Mouse (Mus musculus): Measurements from ENCODE around the gene Rpap3. TPM values are rescaled to one million over a fixed set of nuclear protein-coding genes. Genes with fewer than 3 reads are reported as not detected.

The Rpap3 gene
- total and polyA plus RNA-seq, 3 experiments = 43.1 to 73.7 (median 69.1) TPM

DNA sequence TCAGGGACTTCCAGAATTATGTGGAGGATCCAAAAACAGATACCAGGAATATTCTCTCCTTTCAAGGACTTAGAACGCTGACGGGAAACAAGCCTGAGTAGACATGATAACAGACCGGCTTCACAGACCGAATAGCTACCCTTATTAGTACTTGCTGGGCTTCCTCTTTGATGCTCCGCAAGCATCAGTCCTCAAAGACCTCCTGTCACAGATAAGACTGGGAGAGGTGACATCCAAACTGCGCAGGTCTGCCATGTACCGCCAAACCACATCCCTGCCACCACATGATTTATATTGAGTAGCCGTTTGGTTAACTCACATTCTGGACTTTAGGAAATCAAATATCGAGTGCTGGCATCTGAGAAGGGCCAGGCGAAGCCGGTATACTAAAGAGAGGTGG lies 11.2 kb upstream of the Rpap3 start:
- no peak overlapping the region for H3K9ac ChIP-seq (ENCODE audit: insufficient read depth, low read depth)
- peaks cover 39 to 58% of the 10 kb centered on the region in 2 experiments for H3K4me1 ChIP-seq (ENCODE audit: control insufficient read depth in 1 of 2, insufficient read depth in 2 of 2)
- no peak for TF ChIP-seq ELF1 (IDR thresholded peaks at IDR 0.05; ENCODE audit: low read depth, low read length)
- no peak for TF ChIP-seq CHD1 (IDR thresholded peaks at IDR 0.05; ENCODE audit: low read depth, low read length)
- TF ChIP-seq ZMIZ1 (IDR thresholded peaks at IDR 0.05; ENCODE audit: low read depth, low read length) = no peak
- no peak; the same call in 1 of the 2 replicates for TF ChIP-seq SIN3A (IDR thresholded peaks at IDR 0.05; ENCODE audit: low read length)
- TF ChIP-seq GABPA (IDR thresholded peaks at IDR 0.05; ENCODE audit: insufficient replicate concordance, low read depth, low read length) = no peak
- TF ChIP-seq ZC3H11A (IDR thresholded peaks at IDR 0.05; ENCODE audit: low read depth, low read length) = no peak
- TF ChIP-seq MEF2A (IDR thresholded peaks at IDR 0.05; ENCODE audit: borderline replicate concordance, low read depth, low read length) = peak; percentile 21; the same call in 1 of the 2 replicates
- no peak for TF ChIP-seq MXI1 (IDR thresholded peaks at IDR 0.05; ENCODE audit: low read depth, low read length)
- TF ChIP-seq USF1 (IDR thresholded peaks at IDR 0.05; ENCODE audit: low read depth, low read length) = no peak
- no peak overlapping the region for H3K4me2 ChIP-seq (ENCODE audit: insufficient read depth, low read depth, poor library complexity, severe bottlenecking)
- in situ Hi-C loops (cut with MboI; ENCODE audit: low pct_ligation_motif_present, low pct_unique_long_range_greater_than_20kb, low sequenced_read_pairs) (loop anchor here (5.0 to 10.0 kb wide), 5 partner anchors 36 to 228 kb away; partner anchors contain the start of gene Slc48a1), dilution Hi-C loops (cut with MboI; ENCODE audit: extremely low pct_ligation_motif_present, extremely low pct_unique_long_range_greater_than_20kb, low sequenced_read_pairs) (no loop called here)
- no peak overlapping the region for H3K4me3 ChIP-seq (replicated peaks in 1 of 3; ENCODE audit: low read depth in 2 of 3, low read length in 2 of 3, poor library complexity in 1 of 3)
- H3K27me3 ChIP-seq (replicated peaks) = no peaks in the 10 kb centered on the region
- no peaks in the 10 kb centered on the region for H3K9me3 ChIP-seq (replicated peaks; ENCODE audit: low read length)
- H3K36me3 ChIP-seq (replicated peaks in 1 of 2; ENCODE audit: control insufficient read depth in 1 of 2, insufficient read depth in 1 of 2, low read length in 1 of 2) = peaks cover 57 to 74% of the 10 kb centered on the region in 2 experiments
- no peak for DNase-seq (ENCODE audit: extremely low read depth)
- H3K27ac ChIP-seq (ENCODE audit: insufficient read depth, low read depth) = peak overlapping the region; percentile 38; the same call in 1 of the 2 replicates
- H3K79me2 ChIP-seq (replicated peaks; ENCODE audit: control insufficient read depth, extremely low read depth, insufficient read depth, poor library complexity, severe bottlenecking) = peaks cover 4% of the 10 kb centered on the region

DNA sequence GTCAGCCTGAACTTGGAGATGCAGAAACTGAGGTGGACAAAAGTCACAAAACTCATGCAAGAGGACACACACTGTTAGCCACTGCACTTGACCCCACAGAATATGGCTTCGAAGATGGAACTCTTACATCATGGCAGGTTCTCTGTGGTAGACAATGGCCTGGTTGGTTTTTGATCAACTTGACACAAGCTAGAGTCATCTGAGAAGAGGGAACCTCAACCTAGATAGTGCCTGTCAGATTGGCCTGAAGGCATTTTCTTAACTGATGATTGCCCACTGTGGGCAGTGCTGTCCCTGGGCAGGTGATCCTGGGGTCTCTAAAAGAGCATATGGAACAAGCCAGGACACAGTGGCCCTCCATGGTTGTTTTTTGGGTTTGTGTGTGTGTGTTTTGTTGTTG lies 10.1 kb upstream of the Rpap3 start:
- no peaks in the 10 kb centered on the region for H3K27me3 ChIP-seq (replicated peaks)

DNA sequence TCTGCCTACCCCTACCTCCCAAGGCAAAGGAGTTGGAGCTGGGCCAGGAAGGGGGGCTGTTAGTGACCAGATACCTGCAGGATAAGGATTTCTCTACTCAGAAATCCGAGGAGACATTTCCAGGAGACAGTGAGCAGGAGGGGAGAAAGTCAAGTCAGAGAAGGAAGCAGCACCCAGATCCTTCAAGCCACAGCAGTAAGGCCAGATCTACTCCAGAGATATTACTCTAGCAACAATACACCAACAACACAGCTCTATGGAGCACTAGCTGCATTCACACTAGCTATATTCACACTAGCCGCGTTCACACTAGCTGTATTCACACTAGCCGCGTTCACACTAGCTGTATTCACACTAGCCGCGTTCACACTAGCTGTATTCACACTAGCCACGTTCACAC lies 9.5 kb upstream of the Rpap3 start:
- dilution Hi-C loops (cut with MboI; ENCODE audit: extremely low pct_ligation_motif_present, extremely low pct_unique_long_range_greater_than_20kb, low sequenced_read_pairs) = no loop called here
- no peak overlapping the region for H3K4me3 ChIP-seq (replicated peaks in 1 of 3; ENCODE audit: low read depth in 2 of 3, low read length in 2 of 3, poor library complexity in 1 of 3)
- TF ChIP-seq ZMIZ1 (IDR thresholded peaks at IDR 0.05; ENCODE audit: low read depth, low read length) (no peak), UBTF (IDR thresholded peaks at IDR 0.05; ENCODE audit: low read depth, low read length) (no peak), PAX5 (IDR thresholded peaks at IDR 0.05; ENCODE audit: low read length) (no peak), EP300 (IDR thresholded peaks at IDR 0.05; ENCODE audit: low read length) (no peak), MAFK (IDR thresholded peaks at IDR 0.05; ENCODE audit: insufficient replicate concordance, low read length) (no peak), HCFC1 (IDR thresholded peaks at IDR 0.05; ENCODE audit: low read depth, low read length) (no peak), RAD21 (IDR thresholded peaks at IDR 0.05; ENCODE audit: low read depth, low read length) (no peak), ZC3H11A (IDR thresholded peaks at IDR 0.05; ENCODE audit: low read depth, low read length) (no peak)
- peaks cover 4% of the 10 kb centered on the region for H3K79me2 ChIP-seq (replicated peaks; ENCODE audit: control insufficient read depth, extremely low read depth, insufficient read depth, poor library complexity, severe bottlenecking)
- no peak overlapping the region for H3K4me2 ChIP-seq (ENCODE audit: insufficient read depth, low read depth, poor library complexity, severe bottlenecking)
- no peaks in the 10 kb centered on the region for H3K27me3 ChIP-seq (replicated peaks)
- H3K9ac ChIP-seq (ENCODE audit: insufficient read depth, low read depth) = no peak overlapping the region
- H3K9me3 ChIP-seq (replicated peaks; ENCODE audit: low read length) = no peaks in the 10 kb centered on the region
- no peak for DNase-seq (ENCODE audit: extremely low read depth)
- H3K4me1 ChIP-seq (ENCODE audit: control insufficient read depth in 1 of 2, insufficient read depth in 2 of 2) = peaks cover 27 to 42% of the 10 kb centered on the region in 2 experiments
- in situ Hi-C loops (cut with MboI; ENCODE audit: low pct_ligation_motif_present, low pct_unique_long_range_greater_than_20kb, low sequenced_read_pairs) = loop anchor here (5.0 to 10.0 kb wide), 5 partner anchors 37 to 230 kb away; partner anchors contain the start of gene Slc48a1
- H3K27ac ChIP-seq (ENCODE audit: insufficient read depth, low read depth) = 0 out of 2 replicates have a peak overlapping the region, but pooled peaks have one; percentile 3
- H3K36me3 ChIP-seq (replicated peaks in 1 of 2; ENCODE audit: control insufficient read depth in 1 of 2, insufficient read depth in 1 of 2, low read length in 1 of 2) = peaks cover 66 to 91% of the 10 kb centered on the region in 2 experiments

More for the DNA sequence above, 10.1 kb upstream of the Rpap3 start:
- dilution Hi-C loops (cut with MboI; ENCODE audit: extremely low pct_ligation_motif_present, extremely low pct_unique_long_range_greater_than_20kb, low sequenced_read_pairs) = no loop called here
- H3K79me2 ChIP-seq (replicated peaks; ENCODE audit: control insufficient read depth, extremely low read depth, insufficient read depth, poor library complexity, severe bottlenecking) = peaks cover 4% of the 10 kb centered on the region
- 0 out of 2 replicates have a peak overlapping the region, but pooled peaks have one; percentile 3 for H3K27ac ChIP-seq (ENCODE audit: insufficient read depth, low read depth)
- H3K4me3 ChIP-seq (replicated peaks in 1 of 3; ENCODE audit: low read depth in 2 of 3, low read length in 2 of 3, poor library complexity in 1 of 3) = no peak overlapping the region
- no peak overlapping the region for H3K4me2 ChIP-seq (ENCODE audit: insufficient read depth, low read depth, poor library complexity, severe bottlenecking)
- H3K36me3 ChIP-seq (replicated peaks in 1 of 2; ENCODE audit: control insufficient read depth in 1 of 2, insufficient read depth in 1 of 2, low read length in 1 of 2) = peaks cover 62 to 85% of the 10 kb centered on the region in 2 experiments
- in situ Hi-C loops (cut with MboI; ENCODE audit: low pct_ligation_motif_present, low pct_unique_long_range_greater_than_20kb, low sequenced_read_pairs) = loop anchor here (5.0 to 10.0 kb wide), 5 partner anchors 37 to 229 kb away; partner anchors contain the start of gene Slc48a1
- H3K9me3 ChIP-seq (replicated peaks; ENCODE audit: low read length) = no peaks in the 10 kb centered on the region
- H3K4me1 ChIP-seq (ENCODE audit: control insufficient read depth in 1 of 2, insufficient read depth in 2 of 2) = peaks cover 31 to 49% of the 10 kb centered on the region in 2 experiments
- H3K9ac ChIP-seq (ENCODE audit: insufficient read depth, low read depth) = no peak overlapping the region
- no peak for DNase-seq (ENCODE audit: extremely low read depth)
- TF ChIP-seq E2F4 (IDR thresholded peaks at IDR 0.05; ENCODE audit: insufficient replicate concordance, low read depth, low read length) (no peak), UBTF (IDR thresholded peaks at IDR 0.05; ENCODE audit: low read depth, low read length) (no peak), HCFC1 (IDR thresholded peaks at IDR 0.05; ENCODE audit: low read depth, low read length) (no peak), MAFK (IDR thresholded peaks at IDR 0.05; ENCODE audit: insufficient replicate concordance, low read length) (no peak), JUND (conservative IDR thresholded peaks at IDR 0.05; ENCODE audit: low read depth, low read length) (no peak)
